Mouse (Mus musculus) small intestine, adult 2 months (tissue): ENCODE results near the gene Rhbg. TPM values are rescaled to one million over a fixed set of nuclear protein-coding genes. Genes with fewer than 3 reads are reported as not detected.

Experiments
- H3K27ac ChIP-seq: fragments of 200-500 bp; 2 replicates; pipeline ENCODE4 v1.5.1; 2012; ENCODE audit warnings: low read depth, low read length, control low read depth, inconsistent platforms; ENCODE audit not compliant: insufficient read depth
- H3K27me3 ChIP-seq: fragments of 200-500 bp; 2 replicates; pipeline ENCODE4 v1.6.1; 2012; ENCODE audit warnings: mild to moderate bottlenecking, moderate library complexity, low read length, inconsistent platforms; ENCODE audit not compliant: control insufficient read depth, insufficient read depth
- H3K36me3 ChIP-seq: fragments of 200-500 bp; 2 replicates; pipeline ENCODE4 v1.6.1; 2012; ENCODE audit warnings: mild to moderate bottlenecking, low read length, control low read depth, inconsistent platforms; ENCODE audit not compliant: control insufficient read depth, insufficient read depth
- H3K4me1 ChIP-seq: fragments of 200-500 bp; 2 replicates; pipeline ENCODE4 v1.6.1; 2012; ENCODE audit warnings: low read length, inconsistent platforms, mixed read lengths; ENCODE audit not compliant: control insufficient read depth, insufficient read depth, insufficient read length
- H3K4me3 ChIP-seq: fragments of 200-500 bp; 2 replicates; pipeline ENCODE4 v1.5.1; 2012; ENCODE audit warnings: low read depth, mild to moderate bottlenecking, control low read depth, inconsistent platforms, low read length, moderate library complexity
- CTCF ChIP-seq: fragments of 200-500 bp; IDR thresholded peaks from 2 replicates; pipeline ENCODE4 v1.5.1; 2012; ENCODE audit warnings: low read depth, mild to moderate bottlenecking, control low read depth, inconsistent platforms, low read length, moderate library complexity, mixed read lengths; ENCODE audit not compliant: insufficient replicate concordance, insufficient read length; ENCODE audit errors: extremely low read depth
- POLR2A ChIP-seq: fragments of 200-500 bp; IDR thresholded peaks from 2 replicates; pipeline ENCODE4 v1.6.1; 2012; ENCODE audit warnings: low read depth, mild to moderate bottlenecking, control low read depth, inconsistent platforms, low read length, moderate library complexity
- WGBS: fragments of 180-500 bp; shearing (Covaris S2); methylation state at CpG from one replicate; pipeline ENCODE4 v1.1.7; 2018; 5-methylcytosine and 5-hydroxymethylcytosine counted together
- polyA plus RNA-seq: library from polyadenylated mRNA; depleted of rRNA; stranded (reverse); fragments of >200 nt; gene quantifications from 2 replicates; pipeline ENCODE4 v1.2.3, GENCODE M21; 2012

Rhbg gene
- polyA plus RNA-seq, 1 experiment: 40.3 TPM

DNA sequence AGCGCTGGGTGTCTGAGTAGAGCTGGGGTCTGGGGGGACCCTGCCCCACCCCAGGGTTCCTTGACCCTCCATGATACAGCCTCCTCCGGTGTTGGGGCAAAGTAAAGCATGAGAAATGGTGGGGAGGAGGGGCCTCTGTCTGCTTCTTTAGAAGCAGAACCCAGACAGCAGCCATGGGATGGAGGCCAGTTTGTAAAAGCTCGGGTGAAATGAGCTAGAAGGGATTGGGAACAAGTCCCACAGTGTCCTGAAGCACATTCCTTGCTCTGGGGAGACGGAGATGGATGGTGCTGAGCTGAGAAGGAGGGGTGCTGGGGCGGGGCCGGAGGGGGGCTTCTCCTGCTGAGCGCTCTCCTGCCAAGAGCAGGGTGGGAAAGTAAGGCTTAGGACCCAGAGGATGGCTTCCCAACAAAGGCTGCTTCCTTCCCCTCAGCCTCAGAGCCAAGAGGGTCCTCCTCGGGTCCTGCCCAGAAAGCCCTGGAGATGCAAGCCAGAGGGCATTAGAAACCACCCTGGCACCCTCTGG is 15.6 kb downstream of the Rhbg start:
- Histone ChIP-seq H3K36me3 (no peaks in the 10 kb centered on the region), H3K4me1 (no peaks in the 10 kb centered on the region), H3K4me3 (no peak overlapping the region), H3K27me3 (peaks cover 30% of the 10 kb centered on the region), H3K27ac (no peak overlapping the region)
- WGBS: 54% methylated on average over 8 of the region's 8 CpGs
- no peak for TF ChIP-seq CTCF
- no peak for TF ChIP-seq POLR2A

DNA sequence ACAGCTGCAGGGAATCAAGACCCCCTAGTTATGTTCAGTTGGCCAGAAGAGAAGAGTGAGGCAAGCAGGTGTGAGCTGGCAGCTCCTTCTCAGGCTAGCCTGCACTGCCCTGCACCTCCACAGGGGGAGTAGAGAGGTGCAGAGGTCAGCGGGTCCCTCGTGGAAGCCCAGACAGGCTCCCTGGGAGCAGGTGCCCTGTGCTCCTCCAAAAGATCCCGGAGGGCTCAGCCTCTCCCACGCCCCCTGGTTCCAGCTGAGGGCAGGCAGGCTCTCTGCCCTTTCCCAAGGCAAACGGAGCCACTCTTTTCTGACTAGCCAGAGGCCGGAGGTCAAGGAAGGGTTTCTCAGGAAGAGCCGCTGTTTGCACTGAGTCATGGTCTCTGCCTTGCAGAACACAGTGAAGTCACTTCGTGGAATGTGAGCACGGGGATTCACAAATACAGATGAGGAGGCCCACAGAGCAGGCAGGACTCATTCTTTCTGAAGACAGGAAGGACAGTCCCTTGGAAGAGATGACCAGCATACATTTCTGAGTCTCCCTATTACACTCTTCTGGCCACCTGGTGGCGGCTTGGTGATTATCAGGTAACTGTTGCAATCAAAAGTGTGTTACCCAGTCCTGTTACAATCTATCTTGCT is 16.8 kb downstream of the Rhbg start:
- Histone ChIP-seq H3K4me1 (no peaks in the 10 kb centered on the region), H3K36me3 (no peaks in the 10 kb centered on the region), H3K27me3 (peaks cover 38% of the 10 kb centered on the region), H3K4me3 (no peak overlapping the region), H3K27ac (no peak overlapping the region)
- TF ChIP-seq CTCF (peak; percentile 43; the same call in 1 of the 2 replicates), POLR2A (no peak)
- 7% methylated on average over 10 of the region's 10 CpGs for WGBS

DNA sequence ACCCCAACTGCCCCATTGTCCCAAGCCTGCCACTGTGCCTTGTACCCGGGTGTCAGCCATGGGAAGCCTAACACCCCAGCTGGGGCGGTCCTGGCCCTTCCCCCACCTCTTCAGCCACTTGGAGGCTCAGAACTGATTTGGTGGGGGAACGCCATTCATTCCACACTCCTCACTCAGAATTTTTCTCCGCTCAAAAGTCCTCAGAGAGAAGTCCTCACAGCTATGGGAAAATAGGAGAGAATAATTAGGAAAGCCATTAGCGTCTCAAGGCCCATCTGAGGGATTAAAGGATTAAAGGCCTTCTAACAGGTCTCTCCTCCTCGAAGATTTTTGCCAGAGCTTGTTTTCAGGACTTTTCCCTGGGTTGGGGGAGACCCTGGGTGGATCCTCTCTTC is 17.4 kb downstream of the Rhbg start:
- WGBS: 67% methylated on average over 6 of the region's 6 CpGs
- no peak for TF ChIP-seq POLR2A
- no peak overlapping the region for H3K4me3 ChIP-seq
- no peaks in the 10 kb centered on the region for H3K36me3 ChIP-seq
- H3K27ac ChIP-seq: no peak overlapping the region
- peaks cover 35% of the 10 kb centered on the region for H3K27me3 ChIP-seq
- no peaks in the 10 kb centered on the region for H3K4me1 ChIP-seq

DNA sequence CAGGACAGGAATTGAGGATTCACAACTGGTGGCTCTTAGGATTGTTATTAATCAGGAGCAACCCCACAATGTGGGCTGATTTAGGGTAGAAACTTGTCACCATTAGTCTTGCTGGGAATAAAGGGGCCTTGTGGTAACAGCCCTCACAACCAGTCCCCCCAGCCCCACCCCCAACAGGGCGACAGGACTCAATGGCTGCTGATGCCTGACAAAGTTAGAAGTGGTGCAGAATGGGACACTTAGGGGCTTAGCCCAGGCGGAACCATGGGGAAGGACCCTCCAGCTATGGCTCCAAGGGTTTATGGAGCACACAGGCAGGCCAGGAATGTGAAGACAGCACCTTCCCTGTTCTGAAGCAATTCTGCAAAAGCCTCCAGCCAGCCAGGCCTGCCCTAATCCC is 18.9 kb downstream of the Rhbg start:
- WGBS: 86% methylated on average over 2 of the region's 2 CpGs
- no peak for TF ChIP-seq CTCF
- no peak for TF ChIP-seq POLR2A
- Histone ChIP-seq H3K4me3 (no peak overlapping the region), H3K27me3 (peaks cover 27% of the 10 kb centered on the region), H3K36me3 (no peaks in the 10 kb centered on the region), H3K4me1 (no peaks in the 10 kb centered on the region), H3K27ac (no peak overlapping the region)

DNA sequence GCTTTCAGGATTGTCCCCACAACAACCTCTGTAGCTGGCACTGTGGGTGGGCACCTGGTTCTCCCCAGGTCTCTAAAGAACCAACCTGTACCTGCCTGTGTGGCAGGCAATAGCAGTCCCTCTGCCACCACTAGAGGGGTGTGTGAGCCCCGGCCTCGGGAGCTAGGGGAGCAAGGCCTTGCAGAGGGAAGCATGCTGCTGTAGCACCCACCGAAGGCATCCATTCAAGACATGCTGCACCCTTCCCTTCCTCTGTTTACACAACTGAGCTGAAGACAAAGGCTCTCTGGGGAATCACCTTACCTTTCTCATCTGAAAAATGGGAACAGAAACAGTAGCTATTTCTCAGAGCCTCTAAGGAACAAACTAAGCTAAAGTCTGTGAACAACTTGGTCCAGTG is 19.3 kb downstream of the Rhbg start:
- WGBS: 8% methylated on average over 3 of the region's 3 CpGs
- H3K27me3 ChIP-seq: peaks cover 27% of the 10 kb centered on the region
- no peaks in the 10 kb centered on the region for H3K4me1 ChIP-seq
- no peak overlapping the region for H3K27ac ChIP-seq
- H3K36me3 ChIP-seq: no peaks in the 10 kb centered on the region
- TF ChIP-seq CTCF: peak; percentile 48; the same call in 1 of the 2 replicates
- TF ChIP-seq POLR2A: no peak
- no peak overlapping the region for H3K4me3 ChIP-seq

DNA sequence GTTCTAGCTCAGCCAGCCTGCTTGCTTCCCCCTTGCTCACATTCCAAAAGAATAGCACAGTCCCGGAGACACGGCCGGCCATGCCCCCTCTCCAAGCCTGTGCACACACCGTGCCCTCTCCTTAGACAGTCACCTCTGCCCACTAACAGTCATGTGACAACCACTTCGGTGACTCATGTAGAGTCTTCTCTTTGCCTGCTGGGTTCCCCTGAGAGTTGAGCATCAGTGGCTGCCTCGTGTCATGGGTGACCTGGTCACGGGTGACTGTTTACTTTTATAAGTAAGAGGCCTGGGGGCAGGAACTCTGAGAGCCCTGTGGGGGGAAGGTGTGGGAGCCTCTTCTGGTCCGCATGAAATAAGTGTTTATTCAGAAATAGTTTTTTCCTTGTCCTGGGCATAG is 20.5 kb downstream of the Rhbg start:
- 47% methylated on average over 8 of the region's 8 CpGs for WGBS
- TF ChIP-seq POLR2A (no peak), CTCF (no peak)
- Histone ChIP-seq H3K27me3 (peaks cover 32% of the 10 kb centered on the region), H3K4me1 (no peaks in the 10 kb centered on the region), H3K36me3 (no peaks in the 10 kb centered on the region), H3K27ac (no peak overlapping the region), H3K4me3 (no peak overlapping the region)

DNA sequence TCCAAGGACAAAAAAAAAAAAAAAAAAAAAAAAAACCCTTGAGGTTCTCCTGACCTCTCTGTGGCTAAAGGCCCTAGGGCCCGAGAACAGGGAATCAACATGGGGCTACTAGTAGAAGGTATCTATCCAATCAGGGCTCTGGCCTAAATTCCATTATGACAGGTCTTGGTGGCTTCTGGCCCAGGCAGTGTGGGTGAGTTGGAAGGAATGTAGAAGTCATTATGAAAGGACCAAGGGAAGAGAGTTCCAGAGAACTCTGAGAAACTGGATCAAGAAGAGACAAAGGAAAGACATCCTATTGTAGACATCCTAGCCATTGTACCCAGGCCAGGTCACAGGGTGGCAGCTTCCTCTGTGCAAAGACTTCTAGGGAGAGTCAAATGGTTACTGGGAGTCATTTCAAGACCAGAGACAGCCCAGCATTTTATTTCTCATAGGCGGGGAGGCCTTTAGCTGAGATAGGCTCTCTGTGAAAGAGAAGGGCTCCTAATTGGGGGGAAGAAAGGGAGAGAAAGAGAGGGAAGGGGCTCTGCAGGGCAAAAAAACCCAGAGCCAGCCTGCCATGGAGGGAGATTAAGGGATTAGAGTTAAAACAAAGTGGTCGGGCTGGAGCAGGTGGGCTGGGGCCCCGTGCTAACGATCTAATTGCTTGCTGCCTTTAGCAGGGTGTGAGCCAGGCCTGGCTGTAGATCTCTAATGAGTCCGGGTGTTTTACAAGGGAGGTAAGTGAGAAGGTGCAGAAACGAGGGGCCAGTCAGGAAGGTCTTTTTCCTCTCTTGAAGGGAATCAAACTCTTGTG is 21.5 kb downstream of the Rhbg start:
- no peak for TF ChIP-seq POLR2A
- TF ChIP-seq CTCF: no peak
- Histone ChIP-seq H3K4me1 (no peaks in the 10 kb centered on the region), H3K27me3 (peaks cover 34% of the 10 kb centered on the region), H3K4me3 (no peak overlapping the region), H3K27ac (no peak overlapping the region), H3K36me3 (no peaks in the 10 kb centered on the region)
- 32% methylated on average over 7 of the region's 7 CpGs for WGBS
